Mouse (Mus musculus) hindbrain, postnatal 0 days (tissue): ENCODE data around the gene Ric8a. TPM values are rescaled to one million over a fixed set of nuclear protein-coding genes. Genes with fewer than 3 reads are reported as not detected.
"Not testable (repeated sequence)": the region's sequence is repeated elsewhere in the genome, so short reads cannot be mapped to it uniquely, and the experiment has no call there.

Source experiments
- ATAC-seq: fragments of 200-750 bp; cut with Nextera tagmentation; 2 replicates; pipeline ENCODE4 v1.8.0; 2017; ENCODE audit warnings: mild to moderate bottlenecking, moderate TSS enrichment, moderate library complexity
- DNase-seq: peaks from one replicate; pipeline ENCODE4 v3.0.0-alpha.2; 2015; ENCODE audit warnings: low spot score
- H3K27ac ChIP-seq: fragments of 300-500 bp; sonication (generic); 2 replicates; pipeline ENCODE4 v1.5.1; 2014; ENCODE audit warnings: mild to moderate bottlenecking
- H3K27me3 ChIP-seq: fragments of 300-500 bp; sonication (generic); 2 replicates; pipeline ENCODE4 v1.6.1; 2014; ENCODE audit warnings: low read length, mixed read lengths; ENCODE audit not compliant: insufficient read depth
- H3K36me3 ChIP-seq: fragments of 300-500 bp; sonication (generic); 2 replicates; pipeline ENCODE4 v1.6.1; 2014; ENCODE audit warnings: low read length, mixed read lengths; ENCODE audit not compliant: insufficient read depth
- H3K4me1 ChIP-seq: fragments of 300-500 bp; sonication (generic); 2 replicates; pipeline ENCODE4 v1.6.1; 2014; ENCODE audit warnings: antibody characterized with exemption, low read length, mixed read lengths; ENCODE audit not compliant: insufficient read depth
- H3K4me2 ChIP-seq: fragments of 300-500 bp; sonication (generic); 2 replicates; pipeline ENCODE4 v1.6.1; 2014; ENCODE audit warnings: low read depth, mild to moderate bottlenecking, low read length, moderate library complexity, mixed read lengths
- H3K4me3 ChIP-seq: fragments of 300-500 bp; sonication (generic); 2 replicates; pipeline ENCODE4 v1.5.1; 2014; ENCODE audit warnings: low read length
- H3K9ac ChIP-seq: fragments of 300-500 bp; sonication (generic); replicated peaks from 2 replicates; pipeline ENCODE4 v1.6.1; 2014; ENCODE audit warnings: mild to moderate bottlenecking, low read length, moderate library complexity, mixed read lengths
- H3K9me3 ChIP-seq: fragments of 300-500 bp; sonication (generic); 2 replicates; pipeline ENCODE4 v1.6.1; 2016; ENCODE audit warnings: low read length, mixed read lengths
- CTCF ChIP-seq: IDR thresholded peaks from 2 replicates; pipeline ENCODE4 v1.5.1; 2016; ENCODE audit warnings: antibody characterized with exemption, control low read depth, low read depth
- WGBS: fragments of 180-500 bp; shearing (Covaris S2); extraction: QIAGEN DNeasy Blood & Tissue Kit; methylation state at CpG from one replicate; pipeline ENCODE4 v1.1.7; 2014; 5-methylcytosine and 5-hydroxymethylcytosine counted together
- polyA plus RNA-seq: library from polyadenylated mRNA; unstranded; fragments of >200 nt; fragmentation: Nextera tagmentation; extraction: Ambion mirVana; gene quantifications from 2 replicates; pipeline ENCODE4 v1.2.1, GENCODE M21; 2015
- total RNA-seq: library from RNA; depleted of rRNA; stranded (reverse); fragments of >200 nt; gene quantifications from 2 replicates; pipeline ENCODE4 v1.2.3, GENCODE M21; 2014

Gene Ric8a
- total and polyA plus RNA-seq, 2 experiments from 2014 or later, result 85.8 to 117 TPM

DNA sequence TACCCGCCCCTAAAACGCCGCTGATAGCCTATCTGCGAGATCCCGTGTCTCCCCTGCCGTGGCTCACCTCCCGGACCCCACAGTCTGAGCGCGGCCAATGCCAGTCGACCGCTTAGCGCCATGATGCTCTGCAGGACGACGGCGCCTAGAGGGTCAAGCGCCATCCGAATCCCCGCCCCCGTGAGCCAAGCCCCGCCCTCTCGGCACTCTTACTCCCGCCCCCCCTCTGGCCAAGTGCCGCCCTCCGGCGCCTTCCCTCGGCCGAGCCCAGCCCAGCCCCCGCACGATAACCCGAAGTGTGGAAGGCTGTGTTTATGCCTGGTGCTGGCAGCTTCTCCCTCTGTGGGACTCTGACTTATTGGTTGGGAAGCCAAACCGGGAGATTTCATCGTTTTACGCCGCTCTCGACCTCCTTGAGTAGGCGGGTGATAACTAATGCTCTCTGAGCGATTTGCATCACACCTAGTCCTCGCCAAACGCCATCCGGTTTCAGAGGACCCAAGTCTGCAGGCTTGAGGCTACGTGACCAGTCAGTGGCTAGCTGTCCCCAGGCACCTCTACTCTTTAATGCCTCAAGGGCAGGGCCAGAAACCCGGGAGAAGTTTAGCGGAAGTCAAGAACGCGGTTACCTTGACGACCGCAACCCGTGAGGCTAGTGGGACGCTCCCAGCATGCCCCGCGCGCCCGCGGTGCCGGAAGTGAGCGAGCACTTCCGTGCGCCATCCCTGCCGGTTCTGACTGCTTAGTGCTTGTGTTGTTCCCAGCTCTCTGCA is 25.1 kb downstream of the Ric8a start, which contains the start of the genes Psmd13 and Sirt3:
TSS of gene Psmd13 (plus strand) at position 273 of the 773 bp plus-strand sequence.
TSS of gene Sirt3 (minus strand) at position 614 of the 773 bp plus-strand sequence.
- peak within 1 kb of the TSS; percentile 84 for H3K9ac ChIP-seq
- WGBS, result under 1% methylated on average over 57 of the region's 59 CpGs
- TF ChIP-seq CTCF, result no peak
- peak; percentile 96 for ATAC-seq
- peaks cover 17% of the 10 kb centered on the region; the same call in 1 of the 2 replicates for H3K36me3 ChIP-seq
- no peaks in the 10 kb centered on the region for H3K27me3 ChIP-seq
- H3K9me3 ChIP-seq, result no peaks in the 10 kb centered on the region
- DNase-seq, result peak; percentile 98
- H3K27ac ChIP-seq, result peak within 1 kb of the TSS; percentile 90
- 0 out of 2 replicates have a peak, but pooled peaks cover 6% of the 10 kb centered on the region for H3K4me1 ChIP-seq
- peak within 1 kb of the TSS; percentile 91 for H3K4me3 ChIP-seq
- peak within 1 kb of the TSS; percentile 78 for H3K4me2 ChIP-seq

- Histone ChIP-seq H3K9me3 (no peaks in the 10 kb centered on the region), H3K27me3 (no peaks in the 10 kb centered on the region), H3K4me3 (peak overlapping the region; percentile 91), H3K4me2 (peak overlapping the region; percentile 78), H3K9ac (peak overlapping the region; percentile 84), H3K36me3 (peaks cover 17% of the 10 kb centered on the region), H3K27ac (peak overlapping the region; percentile 90), H3K4me1 (0 out of 2 replicates have a peak, but pooled peaks cover 6% of the 10 kb centered on the region)
- peak; percentile 70 for ATAC-seq
- no peak for TF ChIP-seq CTCF
- under 1% methylated on average over 12 of the region's 12 CpGs for WGBS
- no peak for DNase-seq
Measured at GRCm38 (mm10) chr7:140882469-140882803, 25.7 kb downstream of the Ric8a start.

DNA sequence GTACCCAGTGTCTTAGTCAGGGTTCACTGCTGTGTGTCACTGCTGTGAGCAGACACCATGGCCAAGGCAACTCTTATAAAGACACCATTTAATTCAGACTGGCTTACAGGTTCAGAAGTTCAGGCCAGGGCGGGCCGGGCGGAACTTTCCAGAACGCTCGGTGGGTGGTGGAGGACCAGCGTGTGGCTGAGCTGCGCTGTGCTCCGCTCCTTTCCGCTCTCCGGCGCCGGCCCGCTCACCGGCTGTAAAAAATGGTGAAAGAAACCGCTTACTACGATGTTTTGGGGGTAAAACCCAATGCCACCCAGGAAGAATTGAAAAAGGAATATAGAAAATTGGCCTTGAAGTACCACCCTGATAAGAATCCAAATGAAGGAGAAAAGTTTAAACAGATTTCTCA is 33.9 kb downstream of the Ric8a start:
- peaks cover 69% of the 10 kb centered on the region for H3K36me3 ChIP-seq

GRCm38 (mm10) chr7:140894031-140894430 is 37.3 kb downstream of the Ric8a start:
- DNase-seq (no peak), ATAC-seq (no peak)
- Histone ChIP-seq H3K4me1 (no peaks in the 10 kb centered on the region), H3K27me3 (no peaks in the 10 kb centered on the region), H3K4me3 (no peak overlapping the region), H3K9ac (no peak overlapping the region), H3K4me2 (no peak overlapping the region), H3K27ac (no peak overlapping the region), H3K9me3 (no peaks in the 10 kb centered on the region), H3K36me3 (peaks cover 59% of the 10 kb centered on the region)
- WGBS, result 79% methylated on average over 7 of the region's 7 CpGs
- TF ChIP-seq CTCF, result no peak

More for the DNA sequence above, 33.9 kb downstream of the Ric8a start:
- H3K4me3 ChIP-seq, H3K9ac ChIP-seq, H3K9me3 ChIP-seq, ATAC-seq, H3K27me3 ChIP-seq, DNase-seq, H3K4me2 ChIP-seq, H3K4me1 ChIP-seq, H3K27ac ChIP-seq: not testable (repeated sequence)
- 97% methylated on average over 16 of the region's 16 CpGs for WGBS

GRCm38 (mm10) chr7:140894611-140895010 is 37.9 kb downstream of the Ric8a start:
- no peak for DNase-seq
- no peak for ATAC-seq
- Histone ChIP-seq H3K4me1 (no peaks in the 10 kb centered on the region), H3K27ac (no peak overlapping the region), H3K27me3 (no peaks in the 10 kb centered on the region), H3K36me3 (peaks cover 54% of the 10 kb centered on the region), H3K4me2 (no peak overlapping the region), H3K4me3 (no peak overlapping the region), H3K9ac (no peak overlapping the region), H3K9me3 (no peaks in the 10 kb centered on the region)
- 94% methylated on average over 3 of the region's 3 CpGs for WGBS
- no peak for TF ChIP-seq CTCF

- Histone ChIP-seq H3K4me2 (no peak overlapping the region), H3K27me3 (no peaks in the 10 kb centered on the region), H3K4me1 (no peaks in the 10 kb centered on the region), H3K36me3 (peaks cover 37% of the 10 kb centered on the region), H3K9ac (no peak overlapping the region), H3K27ac (no peak overlapping the region), H3K4me3 (no peak overlapping the region), H3K9me3 (no peaks in the 10 kb centered on the region)
- 94% methylated on average over 7 of the region's 7 CpGs for WGBS
- TF ChIP-seq CTCF, result no peak
- no peak for ATAC-seq
- DNase-seq, result no peak
Measured at GRCm38 (mm10) chr7:140897863-140898262, 41.1 kb downstream of the Ric8a start.

- Histone ChIP-seq H3K9ac (no peak overlapping the region), H3K4me1 (no peaks in the 10 kb centered on the region), H3K4me3 (no peak overlapping the region), H3K27me3 (no peaks in the 10 kb centered on the region), H3K4me2 (no peak overlapping the region), H3K36me3 (peaks cover 29% of the 10 kb centered on the region), H3K9me3 (no peaks in the 10 kb centered on the region), H3K27ac (no peak overlapping the region)
- ATAC-seq (no peak), DNase-seq (no peak)
- TF ChIP-seq CTCF, result no peak
- 74% methylated on average over 3 of the region's 3 CpGs for WGBS
Measured at GRCm38 (mm10) chr7:140899121-140899520, 42.4 kb downstream of the Ric8a start.
